Mouse (Mus musculus) thymus, postnatal 4 days (tissue): ENCODE measurements around the gene Gpx4.
"Not testable (repeated sequence)": the region's sequence is repeated elsewhere in the genome, so short reads cannot be mapped to it uniquely, and the experiment has no call there.

Experiments used
- DNase-seq: peaks from one replicate; pipeline ENCODE4 v3.0.0; 2021

The Gpx4 gene

DNA sequence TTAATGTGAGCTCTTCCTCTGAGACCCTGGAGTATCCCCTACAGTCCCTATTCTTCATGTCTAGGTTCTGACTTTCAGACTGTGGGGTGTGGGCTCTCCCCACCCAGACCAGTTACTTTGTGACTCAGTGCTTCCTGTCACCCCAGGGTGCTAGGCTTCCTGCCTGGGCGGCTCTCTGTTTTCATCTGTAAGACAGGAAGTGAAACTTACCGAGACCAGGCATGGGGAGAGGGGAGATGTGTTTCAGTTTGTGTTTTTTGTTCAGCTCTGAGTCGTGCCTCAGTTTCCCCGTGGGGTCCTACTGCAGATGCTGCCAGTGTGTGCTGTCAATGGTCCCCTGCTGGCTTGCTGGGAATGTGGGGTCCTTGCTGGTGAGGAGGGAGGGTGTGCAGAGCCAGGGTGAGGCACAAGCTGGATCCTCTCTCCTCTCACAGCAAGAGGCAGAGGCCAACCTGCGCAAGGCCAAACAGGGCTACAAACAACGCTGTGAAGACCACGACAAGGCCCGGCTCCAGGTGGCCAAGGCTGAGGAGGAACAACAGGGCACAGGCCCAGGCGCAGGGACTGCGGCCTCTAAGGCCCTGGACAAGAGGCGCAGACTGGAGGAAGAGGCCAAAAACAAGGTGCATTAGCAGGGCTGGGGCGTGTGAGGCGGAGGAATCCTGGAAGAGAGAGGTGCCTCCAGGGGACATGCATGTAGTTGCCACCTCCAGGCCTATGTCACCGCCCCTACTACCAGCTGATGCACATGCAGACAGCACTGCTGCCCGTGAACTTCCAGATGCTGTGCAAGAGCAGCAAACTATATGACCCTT lies 22.5 kb upstream of the Gpx4 start:
- DNase-seq, result peak; percentile 76

DNA sequence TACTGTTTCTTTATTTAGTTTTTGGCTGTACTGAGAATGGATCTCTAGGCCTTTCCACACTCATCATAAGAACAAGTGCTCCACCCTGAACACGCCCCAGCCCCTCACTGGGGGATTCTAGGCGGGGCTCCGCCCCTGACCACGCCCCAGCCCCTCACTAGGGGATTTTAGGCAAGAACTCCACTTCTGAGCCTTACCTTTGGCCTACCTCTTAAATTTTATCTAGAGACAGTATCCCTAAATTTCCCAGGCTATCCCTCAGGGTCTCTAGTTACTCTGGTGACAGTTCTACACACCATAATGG lies 22.0 kb upstream of the Gpx4 start:
- DNase-seq, result peak; percentile 63

- no peak for DNase-seq
These were observed 21.5 kb upstream of the Gpx4 start for GRCm38 (mm10) chr10:80025463-80025862.

GRCm38 (mm10) chr10:80025889-80026288 lies 21.1 kb upstream of the Gpx4 start:
- peak; percentile 79 for DNase-seq

DNA sequence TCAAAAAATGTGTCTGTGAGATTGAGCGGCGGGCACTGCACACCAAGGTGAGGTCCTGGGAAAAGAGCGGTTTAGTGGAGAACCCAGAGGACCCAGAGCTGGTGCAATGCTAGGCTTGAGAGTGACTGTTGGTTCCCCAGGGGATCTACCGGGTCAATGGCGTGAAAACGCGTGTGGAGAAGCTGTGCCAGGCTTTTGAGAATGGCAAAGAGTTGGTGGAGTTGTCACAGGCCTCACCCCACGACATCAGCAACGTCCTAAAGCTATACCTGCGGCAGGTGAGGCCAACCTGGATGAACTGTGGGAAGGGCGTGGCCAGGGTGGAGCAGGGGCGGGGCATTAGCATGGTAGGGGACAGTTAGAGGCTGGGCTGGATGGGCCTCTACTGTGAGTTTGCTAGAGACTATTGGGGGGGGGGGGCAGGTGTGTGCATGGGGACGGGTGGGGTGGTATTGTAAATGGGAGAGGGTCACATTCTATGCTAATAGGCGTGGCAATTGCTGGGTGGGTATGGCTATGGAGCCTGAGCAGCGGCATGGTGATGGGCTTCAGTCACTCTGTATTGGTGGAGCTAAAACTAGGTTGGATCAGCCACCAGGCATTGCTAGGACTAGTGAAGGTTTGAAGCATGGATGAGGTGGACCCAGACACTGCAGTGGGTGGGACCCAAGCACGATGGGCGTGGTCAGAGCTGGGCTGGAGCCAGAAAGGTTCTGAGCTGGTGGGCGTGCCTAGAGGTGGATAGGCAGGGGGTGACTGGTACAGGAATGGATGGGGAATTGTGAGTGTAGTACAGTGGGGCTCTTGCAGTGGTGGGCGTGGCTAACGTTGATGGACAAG lies 19.1 kb upstream of the Gpx4 start:
- no peak for DNase-seq

GRCm38 (mm10) chr10:80028521-80028846 lies 18.5 kb upstream of the Gpx4 start:
- no peak for DNase-seq

- DNase-seq, result no peak
These were observed 16.8 kb upstream of the Gpx4 start for GRCm38 (mm10) chr10:80030191-80030590.

GRCm38 (mm10) chr10:80030736-80031135 lies 16.2 kb upstream of the Gpx4 start:
- no peak for DNase-seq

DNA sequence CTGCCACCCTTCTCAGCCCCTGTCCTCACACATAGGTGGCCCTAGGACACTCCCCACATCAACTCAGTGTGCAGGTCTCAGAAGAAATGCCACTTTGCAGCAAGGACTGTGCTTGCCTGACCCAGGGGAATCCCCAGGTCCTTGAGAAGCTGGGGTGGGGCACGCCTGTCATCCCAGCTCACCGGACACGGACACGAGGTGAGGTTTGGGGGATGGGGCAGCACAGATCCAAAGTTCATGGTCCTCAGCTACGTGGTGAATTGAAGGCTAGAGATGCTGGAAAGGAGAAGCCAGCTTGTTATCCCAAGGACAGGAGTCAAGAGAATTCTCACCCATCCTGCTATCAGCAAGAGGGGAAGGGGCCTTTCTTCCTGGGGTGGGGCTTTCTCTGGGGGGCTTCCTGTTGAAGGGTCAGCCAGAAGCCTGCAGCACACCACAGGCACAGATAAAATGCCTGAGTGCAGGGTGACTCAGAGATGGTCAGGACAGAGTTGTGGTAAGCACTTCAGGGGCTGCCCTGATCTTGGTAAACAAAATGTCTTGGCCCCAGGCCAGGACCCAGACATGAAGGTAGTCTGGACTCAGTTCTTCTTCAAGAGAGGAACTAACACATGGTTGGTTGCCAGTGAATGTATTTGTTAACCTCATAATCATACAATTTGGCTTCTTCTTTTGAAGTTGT lies 14.0 kb upstream of the Gpx4 start:
- no peak for DNase-seq

DNA sequence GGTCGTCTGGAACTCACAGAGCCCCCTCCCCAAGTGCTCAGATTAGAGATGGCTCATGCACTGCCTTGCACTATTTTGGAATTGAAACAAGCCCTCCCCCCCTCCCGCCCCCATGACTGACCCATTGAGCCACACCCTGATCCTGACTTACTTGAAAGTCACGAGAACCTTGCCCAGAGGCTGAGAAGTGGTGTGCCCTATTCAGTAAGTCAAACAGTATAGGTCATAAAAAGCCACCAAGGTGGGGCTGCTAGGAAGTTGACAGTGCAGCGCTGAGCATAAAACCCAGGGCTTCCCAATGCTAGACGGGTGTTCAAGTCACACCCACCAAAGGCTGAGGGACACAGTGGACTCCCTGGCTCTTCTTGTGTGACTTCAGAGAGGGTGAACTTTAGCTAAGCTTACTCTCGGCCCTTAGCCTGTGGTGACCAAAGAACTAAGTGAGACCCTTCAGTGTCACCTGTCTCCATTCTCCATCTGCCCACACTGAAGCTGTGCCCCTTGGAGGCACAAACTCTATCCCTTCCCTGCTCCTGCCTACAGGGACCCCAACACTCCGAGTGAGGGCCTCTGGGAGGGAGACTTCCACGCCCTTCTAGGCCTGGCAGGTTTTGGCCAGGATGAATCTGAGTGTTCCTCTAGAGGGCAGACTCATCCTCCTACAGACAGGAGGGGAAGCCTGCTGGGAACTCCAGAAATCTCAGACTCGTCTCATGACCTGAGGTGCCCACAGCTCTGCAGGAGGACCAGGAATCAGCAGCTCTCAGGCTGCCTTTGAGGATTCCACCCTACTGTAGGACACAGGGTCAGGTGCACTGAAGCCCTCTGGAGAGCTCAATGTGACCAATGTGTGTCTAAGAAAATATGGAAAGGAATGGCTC lies 13.2 kb upstream of the Gpx4 start:
- peak; percentile 38 for DNase-seq

DNA sequence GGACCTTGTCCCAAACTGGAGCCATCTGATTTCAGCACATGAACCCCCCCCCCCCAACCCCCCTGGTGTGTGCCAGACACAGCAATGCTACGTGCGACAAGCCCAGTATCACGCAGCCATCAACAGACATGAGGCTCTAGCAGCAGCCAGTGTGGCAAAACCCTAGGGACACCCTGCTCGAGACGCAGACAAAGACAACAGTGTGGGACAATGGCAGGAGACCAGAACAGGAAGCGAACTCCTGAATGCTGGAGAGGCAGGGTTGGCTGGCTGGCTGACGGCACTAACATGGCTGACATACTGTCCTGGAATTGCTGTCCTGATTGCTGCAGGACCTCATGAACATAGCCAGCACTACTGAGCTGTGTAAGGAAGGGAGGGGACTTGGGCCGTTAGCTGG lies 11.8 kb upstream of the Gpx4 start:
- peak; percentile 8 for DNase-seq

GRCm38 (mm10) chr10:80035686-80036085 lies 11.3 kb upstream of the Gpx4 start:
- DNase-seq, result no peak

DNA sequence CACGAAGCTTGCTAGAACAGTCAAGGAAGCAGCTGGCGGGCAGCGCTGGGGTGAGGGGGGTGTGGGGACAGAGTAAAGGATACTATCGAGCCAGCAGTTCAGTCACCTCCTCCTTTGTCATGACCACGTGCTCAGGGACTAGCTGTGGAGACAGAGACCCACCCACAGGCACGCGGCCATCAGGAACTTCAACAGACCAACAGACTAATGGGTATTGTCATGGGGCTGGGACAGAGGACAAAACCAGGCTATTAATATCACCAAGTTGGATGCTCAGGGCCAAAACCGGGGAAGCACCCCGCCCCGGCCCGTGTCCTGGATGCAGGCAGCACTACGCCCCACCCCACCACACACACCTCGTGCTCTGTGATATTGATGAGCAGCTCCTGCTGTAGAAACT lies 10.1 kb upstream of the Gpx4 start:
- DNase-seq, result no peak

- DNase-seq, result peak; percentile 95
These were observed 7.4 kb upstream of the Gpx4 start, which contains the start of gene Polr2e for GRCm38 (mm10) chr10:80039559-80039979. Gene Polr2e, minus strand, starts transcription at chr10:80039795.

GRCm38 (mm10) chr10:80041409-80042060 lies 5.4 kb upstream of the Gpx4 start:
- not testable (repeated sequence) for DNase-seq

DNA sequence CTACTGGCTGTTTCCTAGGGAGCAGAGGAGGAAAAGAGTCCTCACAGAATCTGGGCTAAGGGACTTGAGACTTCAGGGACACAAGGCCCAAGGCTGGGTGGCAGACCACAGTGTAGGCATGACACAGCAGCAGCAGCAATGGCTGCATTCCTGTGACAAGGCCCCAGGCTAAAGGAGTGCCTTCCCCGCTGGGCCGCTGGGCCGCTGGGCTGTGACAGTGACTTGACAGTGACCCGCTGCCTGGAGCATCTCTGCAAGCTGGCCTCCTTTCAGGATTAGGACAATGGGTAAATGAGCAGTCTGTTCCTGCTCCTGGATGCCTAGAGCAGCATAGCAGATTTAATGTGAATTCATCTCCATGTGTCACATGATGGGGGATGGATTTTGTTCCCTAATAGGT lies 2.9 kb upstream of the Gpx4 start:
- no peak for DNase-seq

DNA sequence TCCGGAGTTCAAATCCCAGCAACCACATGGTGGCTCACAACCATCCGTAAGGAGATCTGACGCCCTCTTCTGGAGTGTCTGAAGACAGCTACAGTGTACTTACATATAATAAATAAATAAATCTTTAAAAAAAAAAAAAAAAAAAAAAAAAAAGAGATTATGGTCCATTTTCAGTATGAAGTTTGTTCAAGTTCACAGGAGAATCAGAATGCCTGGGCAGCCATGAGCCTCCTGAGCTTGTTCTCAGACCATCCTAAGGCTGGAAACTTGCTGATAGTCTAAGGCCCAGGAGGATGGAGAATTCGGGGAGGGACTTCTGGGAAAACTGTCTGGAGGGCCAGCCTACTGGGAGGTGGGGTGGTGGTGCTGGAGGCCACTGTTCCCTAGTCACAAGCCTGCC lies 1.6 kb upstream of the Gpx4 start:
- DNase-seq, result not testable (repeated sequence)

DNA sequence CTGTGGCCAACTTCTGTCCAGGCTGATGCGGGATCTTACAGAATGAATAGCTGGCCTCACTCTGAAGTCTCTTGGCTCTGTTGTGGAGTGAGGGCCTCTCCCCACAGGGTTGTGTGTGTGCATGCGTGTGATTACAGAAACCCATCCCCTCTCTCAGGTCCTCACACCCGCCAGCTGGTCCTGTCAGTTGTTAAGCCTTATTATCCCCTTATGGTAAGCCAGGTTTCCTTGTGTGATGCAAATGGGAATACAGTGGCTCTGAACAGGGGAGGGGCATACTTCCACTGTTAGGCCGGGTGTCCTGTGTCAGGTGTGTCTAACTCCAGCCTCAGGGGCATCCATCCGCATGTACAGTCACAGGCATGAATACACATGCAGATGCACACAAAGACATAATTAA lies 1.2 kb upstream of the Gpx4 start:
- DNase-seq, result no peak

DNA sequence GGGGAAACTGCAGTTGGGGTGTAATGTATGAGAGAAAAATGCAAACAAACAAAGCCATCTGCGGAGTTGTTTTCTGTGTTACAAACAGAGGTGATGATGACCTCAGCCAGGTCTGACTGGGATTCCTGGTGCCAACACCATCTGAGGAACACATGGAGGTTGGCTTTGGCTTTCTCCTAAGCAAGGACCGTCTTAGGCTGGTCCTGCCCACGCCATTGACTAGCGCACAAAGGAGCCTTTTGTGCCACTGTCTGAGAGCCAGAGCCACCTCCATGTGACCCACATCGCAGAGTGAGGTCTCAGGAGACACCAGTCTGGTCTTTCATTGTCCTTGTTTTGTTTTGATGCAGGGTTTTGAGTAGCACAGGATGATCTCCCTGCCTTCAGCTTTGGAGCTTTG lies 1.4 kb downstream of the Gpx4 start:
- DNase-seq, result no peak

- no peak for DNase-seq
These were observed 1.9 kb downstream of the Gpx4 start for GRCm38 (mm10) chr10:80048834-80049233.

- DNase-seq, result no peak
These were observed 3.3 kb downstream of the Gpx4 start for GRCm38 (mm10) chr10:80050244-80050643.
